ENCODE assay signal across 10 mouse cellular contexts in genomic region chr3:56181025-56181424, GRCm38 (mm10). TPM values are rescaled to one million over a fixed set of nuclear protein-coding genes. Genes with fewer than 3 reads are reported as not detected.
DNase-seq lines count a peak whose midpoint lies in the region; ATAC-seq and TF ChIP-seq lines count a peak whose summit lies in the region.
"Had no signal": no experiment of that assay in that cellular context is flagged by ENCODE, and none has a peak within 500 bp of the region (broad histone marks: within the 10 kb centered on the region; RNA-seq: fewer than 3 reads in every experiment).

No protein-coding gene starts in this region.

- H3K4me2 ChIP-seq in embryonic facial prominence, embryonic 12.5 days (replicated peaks) = peak overlapping the region; percentile 42
- H3K4me2 ChIP-seq in midbrain, embryonic 15.5 days = peak overlapping the region; percentile 81

- no peak for ATAC-seq in embryonic facial prominence, embryonic 12.5 days (ENCODE audit: insufficient number of reproducible peaks, insufficient read depth, low FRiP score, low TSS enrichment)
- no peak for ATAC-seq in midbrain, embryonic 15.5 days (replicated peaks)
- no peak for ATAC-seq in CD4-positive, CD25-positive, alpha-beta regulatory T cell, adult 4 months
- ATAC-seq: Patski had no signal

- no peaks in the 10 kb centered on the region for H3K9me3 ChIP-seq in embryonic facial prominence, embryonic 12.5 days
- H3K9me3 ChIP-seq in hindbrain, embryonic 10.5 days = no peaks in the 10 kb centered on the region
- H3K9me3 ChIP-seq in midbrain, embryonic 15.5 days = no peaks in the 10 kb centered on the region

- H3K4me3 ChIP-seq in layer of hippocampus, adult 2 months = peak overlapping the region; percentile 90
- peak overlapping the region; percentile 14; the same call in 1 of the 2 replicates for H3K4me3 ChIP-seq in embryonic facial prominence, embryonic 12.5 days
- H3K4me3 ChIP-seq in hindbrain, embryonic 10.5 days = peak overlapping the region; percentile 90; the same call in 1 of the 2 replicates
- H3K4me3 ChIP-seq in midbrain, embryonic 15.5 days = peak overlapping the region; percentile 99

- peaks cover 13% of the 10 kb centered on the region; the same call in 1 of the 2 replicates for H3K4me1 ChIP-seq in embryonic facial prominence, embryonic 12.5 days
- H3K4me1 ChIP-seq in hindbrain, embryonic 10.5 days (replicated peaks) = peaks cover 25% of the 10 kb centered on the region
- peaks cover 18% of the 10 kb centered on the region for H3K4me1 ChIP-seq in midbrain, embryonic 15.5 days

- H3K9ac ChIP-seq in embryonic facial prominence, embryonic 12.5 days = no peak overlapping the region
- H3K9ac ChIP-seq in midbrain, embryonic 15.5 days = peak overlapping the region; percentile 100; the same call in 1 of the 2 replicates

- no peaks in the 10 kb centered on the region for H3K36me3 ChIP-seq in embryonic facial prominence, embryonic 12.5 days
- H3K36me3 ChIP-seq in hindbrain, embryonic 10.5 days = no peaks in the 10 kb centered on the region
- H3K36me3 ChIP-seq in midbrain, embryonic 15.5 days (replicated peaks) = no peaks in the 10 kb centered on the region

- DNase-seq in layer of hippocampus, adult 2 months (ENCODE audit: low spot score in 2 of 2) = no peak
- DNase-seq in layer of hippocampus, postnatal 36 days = no peak
- no peak for DNase-seq in hindbrain, embryonic 10.5 days (ENCODE audit: low spot score)
- DNase-seq in thymus, postnatal 10 days (ENCODE audit: low spot score in 2 of 2) = no peak
- no peak for DNase-seq in urinary bladder, adult 2 months (ENCODE audit: low spot score)
- DNase-seq: gastrocnemius, postnatal 25 days had no signal

- TF ChIP-seq CTCF in layer of hippocampus, adult 2 months (conservative IDR thresholded peaks at IDR 0.05) = no peak

- peak overlapping the region; percentile 97 for H3K27ac ChIP-seq in layer of hippocampus, adult 2 months
- H3K27ac ChIP-seq in embryonic facial prominence, embryonic 12.5 days = no peak overlapping the region
- no peak overlapping the region for H3K27ac ChIP-seq in hindbrain, embryonic 10.5 days
- peak overlapping the region; percentile 100; the same call in 1 of the 2 replicates for H3K27ac ChIP-seq in midbrain, embryonic 15.5 days

- H3K27me3 ChIP-seq in embryonic facial prominence, embryonic 12.5 days = no peaks in the 10 kb centered on the region
- H3K27me3 ChIP-seq in hindbrain, embryonic 10.5 days (ENCODE audit: insufficient read depth, poor library complexity, severe bottlenecking) = 0 out of 2 replicates have a peak, but pooled peaks cover 4% of the 10 kb centered on the region
- no peaks in the 10 kb centered on the region for H3K27me3 ChIP-seq in midbrain, embryonic 15.5 days (replicated peaks)
- H3K27me3 ChIP-seq: Patski had no signal

- WGBS in embryonic facial prominence, embryonic 12.5 days = 39% methylated on average over 3 of the region's 3 CpGs
- WGBS in hindbrain, embryonic 10.5 days = 62% methylated on average over 3 of the region's 3 CpGs
- 12% methylated on average over 3 of the region's 3 CpGs for WGBS in midbrain, embryonic 15.5 days

RNA-seq across cellular contexts. Expression of gene Nbea, which starts 2.5 kb away (rescaled TPM):
- total RNA-seq in layer of hippocampus, adult 2 months (2021) = 100 to 1,000 TPM; 221 to 230 TPM
- total RNA-seq in layer of hippocampus, postnatal 36 days (2021) = 100 to 1,000 TPM; 211 to 225 TPM
- polyA plus RNA-seq in embryonic facial prominence, embryonic 12.5 days (2016; fragmentation: Nextera tagmentation; extraction: Ambion mirVana) = 24.2 TPM in 2 replicates
- 9.9 and 13.9 TPM in 2 replicates for polyA plus RNA-seq in hindbrain, embryonic 10.5 days (2016; fragmentation: Nextera tagmentation; extraction: Ambion mirVana)
- polyA plus RNA-seq in midbrain, embryonic 15.5 days (2015; fragmentation: Nextera tagmentation; extraction: Ambion mirVana) = 61.0 and 62.3 TPM in 2 replicates
- polyA plus RNA-seq in CD4-positive, CD25-positive, alpha-beta regulatory T cell, adult 4 months (2017; shearing (Covaris generic)) = under 1 TPM; 0.16 to 0.25 TPM
- polyA plus RNA-seq in urinary bladder, adult 2 months (2012; rRNA removed) = 17.5 and 19.2 TPM in 2 replicates

Comparison
In these comparisons a context has a peak if more than half of its experiments do, and no peak if none do; other contexts are left out.
1. H3K27ac ChIP-seq: peak in layer of hippocampus, adult 2 months (single experiment) and midbrain, embryonic 15.5 days (single experiment); none in embryonic facial prominence, embryonic 12.5 days (single experiment) and hindbrain, embryonic 10.5 days (single experiment).
2. H3K4me3 ChIP-seq: peak in every context shown above with its lines; median percentile 99 in midbrain, embryonic 15.5 days; 90 in layer of hippocampus, adult 2 months; 90 in hindbrain, embryonic 10.5 days; 14 in embryonic facial prominence, embryonic 12.5 days.